Mouse (Mus musculus) activated CD4-positive, CD25-positive, alpha-beta regulatory T cell, adult 4 months (primary cell): ENCODE data around the gene Slc5a1. TPM values are rescaled to one million over a fixed set of nuclear protein-coding genes. Genes with fewer than 3 reads are reported as not detected.

Source experiments
- ATAC-seq: one replicate; pipeline ENCODE4 v1.8.0; 2017
- polyA plus RNA-seq, 2 experiments: library from polyadenylated mRNA; unstranded; fragments of 100-300 nt; shearing (Covaris generic); gene quantifications; one replicate each; pipeline ENCODE4 v1.2.1; 2017

Slc5a1 gene
- polyA plus RNA-seq, 2 experiments from 2014 or later, result not detected

DNA sequence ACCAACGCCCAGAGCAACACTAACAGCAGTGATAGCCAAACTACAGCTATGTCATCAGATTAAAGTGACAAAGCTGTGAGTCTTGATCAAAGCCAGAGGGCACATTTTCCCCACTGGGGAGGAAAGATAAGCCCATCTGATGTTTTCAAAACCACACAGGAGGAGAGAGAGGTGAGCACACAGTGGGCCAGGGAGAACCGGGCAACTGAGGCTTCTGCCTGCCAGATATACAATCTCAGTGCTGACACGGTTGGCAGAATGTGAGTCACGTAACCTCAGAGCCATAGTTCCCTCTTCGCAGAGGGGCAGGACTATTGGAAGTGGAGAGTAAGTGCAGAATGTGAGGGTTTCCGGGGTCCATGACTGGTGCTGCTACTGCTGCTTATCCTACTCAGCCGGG, 89.5 kb downstream of the Slc5a1 start:
- ATAC-seq, result no peak

DNA sequence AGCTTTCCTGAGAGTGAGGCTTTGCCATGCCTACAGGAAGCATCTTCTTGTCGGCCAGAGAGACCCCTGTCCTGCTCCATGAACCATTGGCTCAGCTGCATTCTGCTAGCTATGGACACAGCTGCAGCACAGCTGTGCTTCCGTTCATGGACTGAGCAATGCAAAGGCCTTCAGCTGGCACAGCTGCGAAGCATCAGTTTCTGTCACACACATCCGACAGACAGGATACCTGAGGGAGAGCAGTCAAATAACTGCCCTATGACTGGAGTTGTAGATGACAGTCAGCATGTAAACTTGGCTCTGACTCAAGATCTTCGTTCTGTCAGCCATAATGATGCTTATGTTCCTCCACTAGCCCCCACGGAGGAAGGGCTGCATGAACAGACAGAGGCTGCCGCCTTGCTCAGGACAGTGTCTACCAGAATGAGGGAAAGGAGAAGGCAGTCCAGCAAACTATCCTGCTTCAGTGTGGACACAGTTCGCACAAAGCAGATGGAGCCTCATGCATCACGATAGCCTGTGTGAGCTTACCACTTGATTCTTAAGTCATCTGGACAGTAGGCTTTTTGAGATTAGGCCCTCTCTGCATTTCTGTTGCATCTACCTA, 91.3 kb downstream of the Slc5a1 start:
- ATAC-seq, result no peak

DNA sequence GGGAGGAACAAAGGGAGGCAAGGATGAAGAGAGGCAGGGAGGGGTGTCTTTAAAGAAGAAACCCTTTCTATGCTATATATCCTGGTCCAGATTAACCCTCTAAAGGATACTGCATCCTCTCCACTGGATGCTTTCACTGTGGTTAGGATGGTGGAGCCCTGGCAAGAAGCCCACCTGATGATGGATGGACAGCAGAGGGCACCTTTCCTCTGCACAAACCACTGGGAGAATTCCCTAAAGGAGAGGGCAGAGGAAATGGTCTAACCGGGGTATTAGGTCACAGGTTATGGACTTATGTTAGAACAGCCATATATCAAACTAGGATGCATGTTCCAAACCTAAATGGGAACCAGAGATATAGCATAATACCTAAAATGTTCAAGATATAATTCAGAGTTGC, 96.1 kb downstream of the Slc5a1 start:
- ATAC-seq, result no peak

DNA sequence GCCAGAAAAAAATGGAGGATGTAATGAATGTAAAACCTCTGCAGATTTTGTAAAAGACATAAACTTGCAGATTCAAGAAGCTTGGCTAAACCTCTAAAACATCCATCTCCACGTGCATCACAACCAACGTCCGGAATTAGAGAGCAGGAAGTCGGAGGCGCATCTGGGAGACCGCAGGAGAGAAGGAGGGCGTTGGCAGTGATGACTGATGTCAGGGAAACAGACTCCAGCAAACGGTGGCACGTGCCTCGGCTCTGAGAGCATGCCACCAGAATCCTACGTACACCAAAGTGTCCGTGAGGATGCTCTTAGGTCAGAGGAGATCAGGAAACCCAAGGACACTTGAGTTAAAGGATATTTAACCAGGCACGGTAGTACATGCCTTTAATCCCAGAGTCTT, 97.7 kb downstream of the Slc5a1 start:
- no peak for ATAC-seq

DNA sequence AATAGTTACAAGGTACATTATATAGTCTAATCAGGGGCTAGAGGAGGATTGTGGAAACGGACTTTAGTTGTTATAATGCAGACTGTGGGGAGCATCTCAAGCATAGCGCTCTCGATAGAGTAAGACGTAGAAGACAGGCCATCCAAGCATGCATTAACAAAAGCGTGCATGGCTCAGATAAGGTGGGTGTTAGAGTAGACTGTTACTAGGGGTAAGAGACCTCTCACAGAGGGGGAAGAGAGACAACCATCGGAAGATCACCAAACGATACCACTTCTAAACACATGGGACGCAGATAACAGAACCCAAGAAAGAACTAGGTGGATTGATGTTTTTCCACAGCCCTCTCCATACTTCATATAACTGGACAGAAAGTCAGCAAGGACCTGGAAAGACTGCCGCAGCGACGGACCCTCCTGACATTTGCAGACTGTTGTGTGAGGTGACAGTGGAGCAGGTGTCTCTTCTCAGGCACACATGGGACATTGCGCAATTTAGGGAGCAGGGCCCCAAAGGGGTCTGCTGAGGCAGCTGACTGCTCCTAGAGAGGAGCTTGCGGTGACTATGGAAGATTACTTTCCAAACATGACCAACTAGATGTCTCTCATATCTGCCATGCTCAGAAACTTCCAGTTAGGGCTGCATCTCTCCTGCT, 98.6 kb downstream of the Slc5a1 start:
- ATAC-seq, result no peak

DNA sequence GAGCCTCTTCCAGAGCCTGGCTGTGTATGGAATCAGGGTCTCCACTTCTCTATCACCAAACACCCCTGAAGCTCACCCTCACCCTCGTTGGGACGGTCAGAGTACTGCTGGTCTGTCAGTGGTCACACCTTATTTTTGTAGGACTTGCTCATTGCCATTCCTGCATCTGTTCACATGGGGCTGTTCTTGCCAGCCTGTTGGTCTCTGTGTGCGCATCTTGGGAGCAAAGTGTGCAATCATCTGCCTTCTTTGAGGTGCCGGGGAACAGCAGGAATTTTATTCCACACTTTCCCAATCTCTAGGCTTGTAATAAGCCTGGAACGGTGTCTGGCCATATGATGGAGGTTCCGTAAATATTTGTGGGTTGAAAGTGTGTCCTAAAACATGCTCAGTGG, 99.1 kb downstream of the Slc5a1 start:
- ATAC-seq, result no peak

DNA sequence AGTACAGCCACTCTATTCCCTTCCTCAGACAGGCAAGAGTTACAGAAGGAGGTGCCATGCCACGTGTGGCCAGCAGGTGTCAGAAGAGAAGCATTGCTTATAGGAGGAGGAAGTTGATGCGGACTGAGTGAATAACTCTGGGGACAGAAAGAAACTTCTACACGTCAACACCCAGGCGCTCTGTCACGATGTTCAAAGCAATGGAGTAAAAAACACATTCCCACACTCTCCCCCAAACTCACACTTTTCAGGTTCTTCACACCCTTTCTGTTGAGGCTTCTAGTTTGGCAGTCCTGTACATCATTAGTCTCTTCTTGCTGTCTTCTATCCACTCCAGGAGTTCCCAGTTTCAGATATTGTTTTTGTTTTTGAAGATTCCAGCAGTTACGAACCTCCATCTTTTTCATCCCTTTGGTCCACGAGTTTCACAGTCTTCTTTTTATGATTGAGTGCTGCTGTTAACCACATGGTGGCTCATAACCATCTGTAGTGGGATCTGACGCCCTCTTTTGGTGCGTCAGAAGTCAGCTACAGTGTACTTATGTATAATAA, 99.7 kb downstream of the Slc5a1 start:
- peak; percentile 68 for ATAC-seq

DNA sequence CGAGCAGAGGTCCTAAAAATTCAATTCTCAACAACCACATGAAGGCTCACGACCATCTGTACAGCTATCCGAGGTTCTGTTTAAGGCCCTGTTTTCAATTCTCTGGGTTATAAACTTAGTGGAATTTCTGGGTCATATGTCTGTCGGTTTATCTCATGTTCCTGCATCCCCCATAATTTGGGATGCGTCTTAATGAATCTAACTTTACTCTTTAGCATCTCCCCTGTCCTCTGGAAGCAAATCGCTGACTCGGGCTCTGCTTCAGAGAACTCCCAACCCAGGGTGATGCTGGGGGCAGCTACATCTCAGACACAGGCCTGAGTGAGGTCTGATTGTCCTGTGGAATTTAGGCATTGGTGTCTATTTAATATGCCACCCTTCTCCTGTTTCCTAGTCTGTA, 100.3 kb downstream of the Slc5a1 start:
- no peak for ATAC-seq

DNA sequence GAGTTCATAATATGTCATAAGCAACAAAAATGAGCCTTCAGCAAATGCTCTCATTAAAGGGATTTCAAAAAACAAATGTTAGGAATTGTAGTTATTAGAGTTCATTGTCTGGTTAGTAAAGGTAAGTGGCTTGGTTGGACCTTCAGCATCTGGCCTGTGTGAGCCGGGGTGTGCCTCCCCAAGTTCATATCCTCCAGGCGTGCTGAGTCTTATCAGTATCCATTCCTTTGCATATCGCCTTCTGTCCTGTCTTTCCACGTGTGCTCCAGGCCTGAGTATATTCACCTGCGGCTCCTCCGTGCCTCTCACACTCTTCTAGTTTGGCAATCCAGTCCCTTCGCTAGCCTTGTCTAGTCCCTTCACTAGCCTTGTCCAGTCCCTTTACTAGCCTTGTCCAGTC, 102.3 kb downstream of the Slc5a1 start:
- ATAC-seq, result no peak

DNA sequence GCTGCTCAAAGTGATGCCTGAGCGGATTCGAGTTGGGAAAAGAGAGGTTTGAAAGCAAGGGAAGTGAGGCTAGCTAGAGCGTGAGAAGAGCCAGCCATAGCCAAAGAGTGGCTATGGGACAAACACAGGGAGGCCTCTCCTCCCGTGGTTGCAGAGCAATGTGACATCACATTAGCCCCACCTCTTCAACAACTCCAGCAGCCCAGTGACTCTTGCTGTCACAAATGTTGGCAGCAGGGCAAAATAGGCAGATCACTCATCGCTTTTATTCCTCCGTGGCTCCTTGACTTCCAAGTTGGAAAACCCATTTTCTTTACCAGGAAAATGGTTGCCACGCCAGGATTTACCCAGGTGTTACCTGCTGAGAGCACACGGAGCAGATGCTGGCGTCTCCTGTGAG, 103.1 kb downstream of the Slc5a1 start:
- ATAC-seq, result no peak

DNA sequence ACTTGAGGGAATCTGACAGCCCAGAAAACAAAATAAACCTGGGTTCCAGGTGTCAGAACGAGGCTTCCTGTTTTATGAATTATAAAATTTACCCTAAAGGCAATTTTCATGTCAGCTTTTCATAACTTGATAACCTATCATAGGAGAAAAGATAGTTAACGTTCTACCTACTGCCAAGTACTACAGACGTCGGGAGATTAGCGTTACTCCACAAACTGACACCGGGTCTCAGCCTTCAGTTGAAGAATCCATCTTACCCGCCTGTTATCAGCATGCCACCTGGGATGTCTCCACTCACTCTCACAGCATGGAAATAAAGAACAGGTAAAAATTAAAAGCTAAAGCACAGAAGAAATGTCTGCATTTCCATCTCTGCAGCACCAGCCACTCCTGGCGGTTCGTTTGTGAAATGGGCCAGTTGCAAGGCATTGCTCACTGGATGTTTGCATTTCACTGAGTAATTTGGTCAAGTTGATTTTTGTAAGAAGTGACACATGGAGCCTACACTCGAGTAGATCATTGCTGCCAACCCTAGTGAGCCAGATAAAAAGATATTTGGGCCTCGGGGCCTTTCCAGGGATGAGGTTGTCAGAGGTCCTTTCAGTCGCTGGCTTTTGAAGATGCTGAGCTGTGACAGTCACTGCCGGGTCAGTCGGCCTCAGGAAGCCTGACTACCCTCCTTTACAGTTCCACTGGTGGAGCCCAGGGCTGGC, 104.7 kb downstream of the Slc5a1 start:
- ATAC-seq, result no peak

DNA sequence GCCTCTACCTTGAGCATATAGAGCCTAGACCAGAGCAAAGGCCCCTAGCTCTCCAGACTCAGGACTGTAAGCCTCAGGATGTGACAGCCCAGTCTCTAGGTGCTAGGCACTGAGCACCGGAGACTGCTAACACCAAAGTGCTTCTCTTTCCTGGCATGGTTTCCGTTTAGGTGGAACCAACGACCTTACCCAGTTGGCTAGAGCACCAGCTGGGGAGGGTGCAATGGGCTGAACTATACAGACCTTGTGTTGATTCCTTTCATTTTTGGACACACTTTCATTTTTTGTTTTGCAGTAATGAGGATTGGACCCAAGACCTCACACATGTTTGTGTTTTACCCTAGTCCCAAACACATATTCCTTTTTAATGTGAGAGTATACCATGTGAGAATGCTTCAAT, 106.5 kb downstream of the Slc5a1 start:
- no peak for ATAC-seq

DNA sequence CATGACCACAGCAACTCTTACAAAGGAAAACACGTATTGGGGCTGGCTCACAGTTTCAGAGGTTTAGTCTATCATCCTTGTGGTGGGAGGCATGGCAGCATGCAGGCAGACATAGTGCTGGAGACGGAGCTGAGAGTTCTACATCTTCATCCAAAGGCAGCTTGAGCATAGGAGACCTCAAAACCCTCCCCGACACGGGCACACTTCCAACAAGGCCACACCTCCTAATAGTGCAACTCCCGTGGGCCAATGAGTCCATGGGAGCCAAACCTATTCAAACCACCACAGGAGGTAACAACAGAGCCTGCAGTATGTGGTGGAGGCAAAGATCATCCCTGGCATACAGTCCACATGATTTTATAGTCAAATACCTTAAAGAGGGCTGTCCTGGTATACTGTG, 107.2 kb downstream of the Slc5a1 start:
- no peak for ATAC-seq

Other genes with a start within 250 kb of the Slc5a1 start
- 10 to 100 TPM; 18.6 to 28.0 TPM for gene Prr14l, start 250.0 kb upstream of the Slc5a1 start, polyA plus RNA-seq
- 10 to 100 TPM; 19.2 to 19.8 TPM for gene Depdc5, start 240.5 kb upstream of the Slc5a1 start, polyA plus RNA-seq
- gene Ywhah, start 85.4 kb upstream of the Slc5a1 start, polyA plus RNA-seq, result 100 to 1,000 TPM; 255 to 299 TPM
- not detected for gene Spon2, start 114.2 kb downstream of the Slc5a1 start, polyA plus RNA-seq
- gene Ctbp1, start 170.8 kb downstream of the Slc5a1 start, polyA plus RNA-seq, result 10 to 100 TPM; 21.3 to 27.1 TPM
- 10 to 100 TPM; 68.7 to 87.8 TPM for gene Maea, start 231.3 kb downstream of the Slc5a1 start, polyA plus RNA-seq